Mouse (Mus musculus): ENCODE measurements around the gene Tekt3. TPM values are rescaled to one million over a fixed set of nuclear protein-coding genes. Genes with fewer than 3 reads are reported as not detected.

Tekt3 gene
- polyA plus RNA-seq, 3 experiments from 2014 or later: not detected

GRCm38 (mm10) chr11:63127513-63127912 lies 66.1 kb downstream of the Tekt3 start:
- no peak for ATAC-seq

DNA sequence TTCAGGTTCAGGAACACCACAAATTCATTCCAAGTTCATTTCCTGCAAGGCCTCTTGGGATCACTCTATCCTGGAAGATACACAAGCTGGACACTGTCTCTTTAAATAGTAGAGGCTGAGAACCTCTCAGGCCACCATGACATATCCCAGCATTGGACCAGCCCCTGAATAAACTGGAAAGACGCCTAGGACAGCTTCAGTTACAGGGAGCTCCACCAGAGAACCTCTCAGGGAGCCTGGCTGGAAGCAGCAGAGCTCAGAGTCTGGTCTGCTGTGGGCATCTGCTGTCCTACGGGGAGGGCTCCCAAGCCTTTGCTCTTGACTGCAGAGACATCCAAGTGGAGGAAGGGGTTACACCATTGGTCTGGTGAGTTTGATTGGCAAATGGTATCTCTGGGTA lies 67.3 kb downstream of the Tekt3 start, which contains the start of gene Pmp22:
TSS of gene Pmp22 (plus strand) at position 199 of the 400 bp plus-strand sequence.
- no peak for ATAC-seq

DNA sequence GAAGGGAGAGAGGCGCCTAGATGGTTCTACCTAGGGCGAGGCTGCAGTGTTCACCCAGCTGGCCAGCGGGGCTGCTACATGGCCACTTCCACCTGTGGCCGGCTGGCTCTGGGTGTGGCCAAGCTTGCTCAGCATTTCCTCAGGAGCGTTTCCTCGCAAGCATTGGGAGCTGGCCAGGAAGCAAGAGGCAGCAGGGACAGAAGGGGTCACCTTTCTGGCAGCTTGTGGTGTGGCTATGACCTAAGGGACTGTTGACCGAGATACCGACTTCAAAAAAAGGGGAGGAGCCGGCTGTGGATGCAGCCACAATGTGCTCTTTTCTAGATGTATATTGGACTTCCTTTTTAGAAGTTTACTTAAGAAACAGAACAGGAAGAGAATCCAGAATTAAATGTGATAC lies 67.9 kb downstream of the Tekt3 start:
- ATAC-seq: no peak

GRCm38 (mm10) chr11:63129840-63130239 lies 68.4 kb downstream of the Tekt3 start:
- ATAC-seq: no peak

GRCm38 (mm10) chr11:63130497-63130896 lies 69.0 kb downstream of the Tekt3 start:
- no peak for ATAC-seq

GRCm38 (mm10) chr11:63131001-63131692 lies 69.7 kb downstream of the Tekt3 start:
- ATAC-seq: no peak

DNA sequence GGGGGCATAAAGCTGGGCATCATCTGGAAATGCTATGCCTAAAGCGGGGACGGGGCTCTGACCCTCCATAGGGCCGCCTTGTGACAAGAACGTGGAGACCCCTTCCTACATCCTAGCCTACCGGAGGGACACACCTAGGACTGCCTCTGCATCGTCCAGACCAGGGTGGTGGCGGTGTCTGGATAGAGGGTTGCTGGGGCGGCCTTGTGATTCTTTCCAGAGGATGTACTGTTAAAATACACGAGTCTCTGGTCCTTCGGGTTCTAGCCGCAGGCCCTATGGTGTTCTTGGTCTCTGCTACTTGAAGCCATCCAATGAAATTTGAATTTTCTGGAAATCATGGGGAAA lies 70.2 kb downstream of the Tekt3 start:
- no peak for ATAC-seq

- ATAC-seq: no peak
These were observed 70.7 kb downstream of the Tekt3 start for GRCm38 (mm10) chr11:63132151-63132500.

- ATAC-seq: no peak
These were observed 71.3 kb downstream of the Tekt3 start for GRCm38 (mm10) chr11:63132501-63133435.

DNA sequence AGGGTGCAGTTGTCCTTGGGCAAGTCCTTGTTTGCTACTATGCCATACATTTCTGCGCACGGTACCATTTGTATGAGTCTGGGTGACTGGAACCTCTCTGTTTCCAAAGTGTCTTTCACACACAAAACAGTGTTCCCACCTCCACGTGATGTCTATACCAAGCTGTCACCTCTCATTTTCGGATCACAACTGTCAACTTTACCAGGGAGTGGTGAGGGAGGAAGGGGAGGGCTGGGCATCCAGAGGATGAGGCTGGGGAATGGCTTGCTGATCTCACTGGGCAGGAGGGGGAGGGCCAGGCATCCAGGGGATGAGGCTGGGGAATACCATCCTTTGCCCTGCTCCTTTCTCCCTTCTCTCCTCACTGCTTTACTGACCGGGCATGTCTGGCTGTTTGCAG lies 72.6 kb downstream of the Tekt3 start:
- no peak for ATAC-seq

DNA sequence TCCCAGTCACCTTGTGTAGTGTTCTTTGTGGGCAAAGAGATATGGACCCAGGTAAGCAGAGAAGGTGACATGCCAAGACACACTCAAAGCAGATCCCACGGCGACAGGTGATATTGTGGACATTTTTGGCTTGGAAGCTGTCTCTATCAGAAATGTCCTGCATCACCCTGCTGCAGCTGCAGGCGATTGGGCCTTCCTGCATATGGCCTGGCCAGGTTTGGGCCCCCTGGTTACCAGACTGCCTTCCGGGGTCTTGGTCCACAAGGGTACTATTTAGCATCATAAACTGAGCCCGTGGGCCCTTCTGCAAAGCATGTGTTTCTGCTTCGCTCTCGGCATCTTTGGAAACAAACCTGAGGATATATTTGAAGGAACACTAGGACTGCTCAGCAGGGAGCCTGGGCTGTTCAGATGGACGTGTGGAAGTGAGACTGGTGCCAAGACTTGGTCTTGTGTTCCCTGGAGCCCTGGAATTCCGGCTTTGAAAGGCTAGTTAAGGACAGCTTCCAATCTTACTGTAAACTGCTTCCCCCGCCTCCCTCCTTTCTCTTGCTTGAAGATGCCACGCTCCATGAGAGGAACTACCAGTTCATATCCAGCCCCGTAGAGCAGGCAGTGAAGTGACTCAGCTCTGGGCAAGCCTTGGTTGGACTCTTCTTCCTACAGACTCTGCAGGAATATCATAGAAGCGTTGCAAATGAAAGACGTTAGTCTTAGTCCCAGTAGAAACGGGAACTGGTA lies 73.5 kb downstream of the Tekt3 start:
- ATAC-seq: no peak

DNA sequence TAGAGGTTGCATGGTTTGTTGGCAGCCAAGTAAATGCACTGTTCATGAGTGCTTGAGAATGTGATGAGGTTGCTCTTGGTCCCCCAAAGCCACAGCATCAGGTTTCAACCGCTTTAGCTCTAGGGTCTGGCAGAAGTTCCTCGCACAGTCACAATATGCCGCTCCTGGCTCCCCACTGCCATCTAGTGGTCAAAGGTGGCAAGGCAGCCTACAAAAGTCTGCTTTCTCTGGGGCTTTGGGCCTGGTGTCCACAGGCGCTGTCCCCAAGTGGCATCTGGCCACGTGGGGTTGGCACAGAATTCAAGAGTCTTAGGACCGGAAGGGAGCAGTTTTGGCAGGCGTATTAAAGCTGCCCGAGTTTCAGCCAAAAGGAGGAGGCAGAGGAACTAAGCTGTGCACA lies 74.2 kb downstream of the Tekt3 start:
- ATAC-seq: no peak

DNA sequence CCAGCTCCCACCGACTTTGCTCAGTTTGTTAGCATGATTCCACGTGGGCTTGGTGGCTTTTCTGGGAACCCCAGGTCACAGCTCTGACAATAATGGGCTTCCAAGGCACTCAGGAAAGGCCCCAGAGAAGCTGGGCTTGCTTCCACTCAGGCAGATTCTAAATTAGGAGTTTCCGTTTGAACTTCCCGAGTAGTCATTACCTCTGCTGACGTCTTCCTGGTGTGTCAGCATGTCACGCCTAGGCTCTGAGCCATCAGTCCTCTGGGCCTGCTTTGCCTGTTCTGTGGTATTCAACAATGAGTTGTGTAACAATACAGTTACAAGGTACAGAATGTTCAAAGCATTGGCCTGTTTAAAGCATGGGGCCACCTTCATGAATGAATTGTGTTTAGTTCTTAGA lies 74.8 kb downstream of the Tekt3 start:
- ATAC-seq: no peak

DNA sequence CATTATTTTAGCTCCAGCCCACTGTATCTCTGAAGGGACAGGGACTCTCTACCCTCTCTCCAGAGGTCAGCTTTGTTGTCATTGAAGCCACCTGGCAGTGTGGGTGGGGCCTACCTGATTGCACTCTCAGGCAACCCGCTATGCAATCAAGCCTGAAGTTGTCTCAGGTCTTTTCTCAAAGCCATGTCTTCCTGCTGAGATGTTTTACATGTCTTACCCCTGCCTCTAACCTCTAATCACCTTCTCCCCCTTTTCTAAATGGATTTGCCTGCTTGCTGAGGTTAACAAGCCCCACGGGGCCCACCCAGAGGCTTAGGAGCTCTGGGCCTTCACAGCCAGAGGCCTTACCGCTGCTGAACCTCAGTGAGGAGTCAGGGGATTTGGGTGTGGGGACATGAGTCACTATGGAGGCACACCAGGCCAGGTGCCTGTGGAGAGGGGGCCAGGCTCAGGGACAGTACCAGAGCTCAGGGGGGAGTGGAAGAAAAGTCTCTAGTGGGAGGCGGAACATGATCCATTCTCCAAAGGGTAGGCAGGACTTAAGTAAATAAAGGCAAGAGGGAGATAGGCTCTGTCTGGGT lies 75.5 kb downstream of the Tekt3 start:
- ATAC-seq: no peak

DNA sequence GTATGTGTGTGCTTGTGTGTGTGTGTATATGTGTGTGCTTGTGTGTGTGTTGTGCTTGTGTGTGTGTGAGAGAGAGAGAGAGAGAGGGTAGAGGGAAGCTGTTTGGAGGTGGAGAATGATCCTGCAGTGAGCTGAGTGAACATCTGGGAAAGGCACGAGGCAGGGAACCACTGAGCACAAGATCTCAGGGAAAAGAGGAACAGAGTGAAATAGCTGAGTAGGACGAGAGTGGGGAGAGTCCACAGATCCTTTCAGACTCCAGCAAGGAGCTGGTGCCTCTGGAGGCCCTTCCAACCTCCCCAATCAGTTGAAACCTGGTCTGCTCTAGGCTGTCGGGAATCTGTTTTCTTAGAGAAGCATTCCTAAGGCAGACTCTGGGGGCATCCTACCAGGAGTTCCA lies 77.3 kb downstream of the Tekt3 start:
- no peak for ATAC-seq

GRCm38 (mm10) chr11:63142311-63142710 lies 80.9 kb downstream of the Tekt3 start:
- ATAC-seq: no peak

DNA sequence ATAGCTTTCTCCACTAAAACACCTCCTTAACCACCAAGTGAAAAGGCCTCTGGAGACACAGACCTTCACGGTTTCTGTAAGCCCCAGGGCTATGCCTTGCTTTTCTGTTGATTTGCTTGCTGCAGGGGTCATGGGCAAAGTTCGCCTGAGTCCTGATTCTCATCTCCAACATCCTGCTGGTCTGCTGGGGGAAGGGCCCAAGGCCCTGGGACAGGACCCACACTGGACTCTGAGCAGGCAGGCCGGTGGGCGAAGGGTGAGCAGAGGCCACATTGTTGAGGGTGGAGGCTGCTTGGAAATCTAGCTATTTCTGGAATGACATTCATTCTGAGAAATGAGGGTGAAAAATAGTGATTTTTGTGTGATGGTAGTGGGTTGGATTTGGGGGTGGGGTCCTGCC lies 81.4 kb downstream of the Tekt3 start:
- no peak for ATAC-seq

- ATAC-seq: no peak
These were observed 82.0 kb downstream of the Tekt3 start for GRCm38 (mm10) chr11:63143486-63143885.

Other genes starting within 250 kb of the Tekt3 start
- gene Trim16, start 241.4 kb upstream of the Tekt3 start, polyA plus RNA-seq (2017; shearing (Covaris generic)): 10 to 100 TPM in 1 of 3 experiments, 1 to 10 TPM in 2; 6.4 to 14.6 (median 8.6) TPM
- 10 to 100 TPM in 2 of 3 experiments, 1 to 10 TPM in 1; 1.5 to 20.2 (median 15.8) TPM for gene Fbxw10, start 214.6 kb upstream of the Tekt3 start, polyA plus RNA-seq (2017; shearing (Covaris generic))
- gene Tvp23b, start 182.2 kb upstream of the Tekt3 start, polyA plus RNA-seq (2017; shearing (Covaris generic)): 10 to 100 TPM; 57.5 to 81.6 (median 63.6) TPM
- gene Cdrt4, start 110.5 kb upstream of the Tekt3 start, polyA plus RNA-seq (2017; shearing (Covaris generic)): not detected
- gene Pmp22, start 67.3 kb downstream of the Tekt3 start, polyA plus RNA-seq (2017; shearing (Covaris generic)): not detected

Data from inflammation-experienced regulatory T-cells, adult 6 months (primary cell).